Mouse (Mus musculus) bone marrow, adult 2 months (tissue): ENCODE data around the gene Spdl1.

Source experiments
- CTCF ChIP-seq: fragments of 200-500 bp; IDR thresholded peaks from 2 replicates; pipeline ENCODE4 v1.5.1; 2011; ENCODE audit warnings: low read length, control low read depth; ENCODE audit not compliant: control insufficient read depth, insufficient read depth
- POLR2A ChIP-seq: fragments of 200-500 bp; IDR thresholded peaks from 2 replicates; pipeline ENCODE4 v1.6.1; 2011; ENCODE audit warnings: low read depth, mild to moderate bottlenecking, control low read depth, low read length, borderline replicate concordance; ENCODE audit not compliant: control insufficient read depth

DNA sequence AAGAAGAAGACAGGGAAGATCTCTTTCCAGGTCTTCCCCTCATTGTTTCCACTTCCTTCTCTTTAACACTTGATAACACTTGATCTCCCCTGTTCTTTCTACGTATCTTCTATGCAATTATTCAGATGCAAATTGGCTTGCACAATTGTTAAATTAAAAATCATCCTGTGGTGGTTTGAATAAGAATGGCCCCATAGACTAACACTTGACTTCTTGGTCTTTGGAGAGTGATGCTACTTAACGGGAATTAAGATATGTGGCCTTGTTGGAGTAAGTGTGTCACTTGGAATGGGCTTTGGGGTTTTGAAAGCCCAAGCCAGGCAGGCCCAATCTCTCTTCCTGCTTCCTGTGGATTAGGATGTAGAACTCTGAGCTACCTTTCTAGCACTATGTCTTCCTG is 39.0 kb upstream of the Spdl1 start:
- TF ChIP-seq CTCF (no peak), POLR2A (no peak)
